Mouse (Mus musculus) lung, embryonic 14.5 days (tissue): ENCODE measurements around the gene Tnfaip8l1. TPM values are rescaled to one million over a fixed set of nuclear protein-coding genes. Genes with fewer than 3 reads are reported as not detected.
A peak's percentile ranks its signal among the peaks of the same experiment; 100 is the strongest.

Experiments
- ATAC-seq: fragments of 200-750 bp; cut with Nextera tagmentation; 2 replicates; pipeline ENCODE4 v1.8.0; 2017; ENCODE audit warnings: mild to moderate bottlenecking, moderate TSS enrichment, moderate library complexity; ENCODE audit not compliant: insufficient read depth
- DNase-seq: peaks from one replicate; pipeline ENCODE4 v3.0.0-alpha.2; 2015
- H3K27ac ChIP-seq: fragments of 300-500 bp; sonication (generic); 2 replicates; pipeline ENCODE4 v1.5.1; 2014; ENCODE audit warnings: low read depth, mild to moderate bottlenecking, moderate library complexity
- H3K27me3 ChIP-seq: fragments of 300-500 bp; sonication (generic); 2 replicates; pipeline ENCODE4 v1.6.1; 2014; ENCODE audit warnings: low read length, control low read depth; ENCODE audit not compliant: insufficient read depth
- H3K36me3 ChIP-seq: fragments of 300-500 bp; sonication (generic); 2 replicates; pipeline ENCODE4 v1.6.1; 2014; ENCODE audit warnings: control low read depth; ENCODE audit not compliant: insufficient read depth
- H3K4me1 ChIP-seq: fragments of 300-500 bp; sonication (generic); 2 replicates; pipeline ENCODE4 v1.6.1; 2014; ENCODE audit warnings: antibody characterized with exemption, control low read depth; ENCODE audit not compliant: insufficient read depth
- H3K4me2 ChIP-seq: fragments of 300-500 bp; sonication (generic); 2 replicates; pipeline ENCODE4 v1.6.1; 2014; ENCODE audit warnings: mild to moderate bottlenecking
- H3K4me3 ChIP-seq: fragments of 300-500 bp; sonication (generic); 2 replicates; pipeline ENCODE4 v1.5.1; 2014; ENCODE audit warnings: low read depth, low read length
- H3K9ac ChIP-seq: fragments of 300-500 bp; sonication (generic); 2 replicates; pipeline ENCODE4 v1.6.1; 2014
- H3K9me3 ChIP-seq: fragments of 300-500 bp; sonication (generic); 2 replicates; pipeline ENCODE4 v1.6.1; 2016; ENCODE audit warnings: low read depth, low read length, control low read depth
- CTCF ChIP-seq: IDR thresholded peaks from 2 replicates; pipeline ENCODE4 v1.5.1; 2016; ENCODE audit warnings: antibody characterized with exemption, low read depth
- WGBS: fragments of 180-500 bp; shearing (Covaris S2); extraction: QIAGEN DNeasy Blood & Tissue Kit; methylation state at CpG from one replicate; pipeline ENCODE4 v1.1.7; 2014; 5-methylcytosine and 5-hydroxymethylcytosine counted together
- polyA plus RNA-seq: library from polyadenylated mRNA; unstranded; fragments of >200 nt; fragmentation: Nextera tagmentation; extraction: Ambion mirVana; gene quantifications from 2 replicates; pipeline ENCODE4 v1.2.1, GENCODE M21; 2014

Tnfaip8l1 gene
- polyA plus RNA-seq, 1 experiment from 2014 or later = 14.5 TPM

DNA sequence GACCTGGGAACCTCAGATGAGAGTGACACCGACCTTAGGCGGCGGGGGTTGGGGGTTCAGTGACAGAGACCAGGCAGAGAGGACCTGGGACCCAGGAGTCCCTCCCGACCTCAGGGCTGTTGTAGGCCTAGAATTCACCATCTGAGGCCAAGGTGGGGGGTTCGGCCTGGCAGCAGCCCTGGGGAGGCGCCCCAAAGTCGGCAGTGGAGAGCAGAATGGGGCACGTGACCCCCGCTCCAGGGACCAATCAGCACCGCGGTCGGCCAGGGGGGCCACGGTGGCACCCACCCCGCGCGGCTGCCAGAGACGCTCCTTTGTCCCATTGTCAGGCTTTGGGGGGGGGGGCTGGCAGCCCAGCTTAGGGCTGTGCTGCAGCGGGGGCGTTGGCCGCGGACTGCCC, 22.9 kb upstream of the Tnfaip8l1 start:
- ATAC-seq (no peak; the same call in 1 of the 2 replicates), DNase-seq (no peak)
- peak overlapping the region; percentile 100 for H3K4me2 ChIP-seq
- 6% methylated on average over 21 of the region's 21 CpGs for WGBS
- H3K27ac ChIP-seq = no peak overlapping the region
- H3K4me3 ChIP-seq = peak overlapping the region; percentile 65
- TF ChIP-seq CTCF = no peak
- H3K9ac ChIP-seq = peak overlapping the region; percentile 36; the same call in 1 of the 2 replicates
- H3K36me3 ChIP-seq = no peaks in the 10 kb centered on the region
- no peaks in the 10 kb centered on the region for H3K9me3 ChIP-seq
- 0 out of 2 replicates have a peak, but pooled peaks cover 2% of the 10 kb centered on the region for H3K4me1 ChIP-seq
- H3K27me3 ChIP-seq = peaks cover 63% of the 10 kb centered on the region

DNA sequence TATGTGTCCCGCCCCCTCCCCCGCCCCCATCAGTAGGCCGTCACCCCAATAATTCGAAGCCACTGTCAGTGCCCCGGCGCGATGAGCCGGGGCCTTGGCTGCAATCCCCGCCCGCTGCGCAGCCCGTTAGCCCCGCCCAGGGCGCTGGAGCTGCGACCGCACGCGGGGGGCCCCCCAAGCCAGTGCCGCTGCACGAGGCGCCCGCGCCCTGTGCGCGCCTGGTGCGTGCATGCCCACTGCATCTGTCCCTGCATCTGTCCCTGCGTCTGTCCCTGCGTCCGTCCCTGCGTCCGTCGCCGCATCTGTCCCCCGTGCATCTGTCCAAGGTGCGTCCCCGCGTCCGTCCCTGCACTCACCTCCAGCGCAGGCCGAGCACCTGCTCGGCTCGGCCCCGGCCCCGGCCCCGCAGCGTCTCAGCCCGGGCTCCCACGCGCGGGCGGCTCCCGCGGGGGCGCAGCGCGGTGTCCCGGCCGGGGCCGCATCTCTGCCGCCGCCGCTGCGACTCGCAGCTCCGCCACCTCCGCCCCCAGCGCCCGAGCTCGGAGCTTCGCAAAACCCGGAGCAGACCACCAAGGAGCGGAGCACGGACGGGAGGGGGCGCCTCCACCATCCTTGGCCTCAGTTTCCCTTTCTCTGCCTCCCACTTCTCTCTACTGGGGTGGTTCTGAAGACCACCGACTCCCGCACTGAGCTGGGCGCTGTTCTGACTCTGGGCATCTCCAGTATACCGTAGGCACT, 22.2 kb upstream of the Tnfaip8l1 start, which contains the start of gene Sema6b:
Sema6b (minus strand) TSS at position 486 of the 738 bp plus-strand sequence.
- Histone ChIP-seq H3K4me1 (no peaks in the 10 kb centered on the region), H3K9ac (peak within 1 kb of the TSS; percentile 36), H3K4me2 (peak within 1 kb of the TSS; percentile 100), H3K36me3 (no peaks in the 10 kb centered on the region), H3K27me3 (peaks cover 68% of the 10 kb centered on the region), H3K27ac (no peak within 1 kb of the TSS), H3K4me3 (peak within 1 kb of the TSS; percentile 65), H3K9me3 (no peaks in the 10 kb centered on the region)
- DNase-seq = peak; percentile 83
- peak; percentile 35 for ATAC-seq
- 1% methylated on average over 79 of the region's 79 CpGs for WGBS
- peak; percentile 24; the same call in 1 of the 2 replicates for TF ChIP-seq CTCF

DNA sequence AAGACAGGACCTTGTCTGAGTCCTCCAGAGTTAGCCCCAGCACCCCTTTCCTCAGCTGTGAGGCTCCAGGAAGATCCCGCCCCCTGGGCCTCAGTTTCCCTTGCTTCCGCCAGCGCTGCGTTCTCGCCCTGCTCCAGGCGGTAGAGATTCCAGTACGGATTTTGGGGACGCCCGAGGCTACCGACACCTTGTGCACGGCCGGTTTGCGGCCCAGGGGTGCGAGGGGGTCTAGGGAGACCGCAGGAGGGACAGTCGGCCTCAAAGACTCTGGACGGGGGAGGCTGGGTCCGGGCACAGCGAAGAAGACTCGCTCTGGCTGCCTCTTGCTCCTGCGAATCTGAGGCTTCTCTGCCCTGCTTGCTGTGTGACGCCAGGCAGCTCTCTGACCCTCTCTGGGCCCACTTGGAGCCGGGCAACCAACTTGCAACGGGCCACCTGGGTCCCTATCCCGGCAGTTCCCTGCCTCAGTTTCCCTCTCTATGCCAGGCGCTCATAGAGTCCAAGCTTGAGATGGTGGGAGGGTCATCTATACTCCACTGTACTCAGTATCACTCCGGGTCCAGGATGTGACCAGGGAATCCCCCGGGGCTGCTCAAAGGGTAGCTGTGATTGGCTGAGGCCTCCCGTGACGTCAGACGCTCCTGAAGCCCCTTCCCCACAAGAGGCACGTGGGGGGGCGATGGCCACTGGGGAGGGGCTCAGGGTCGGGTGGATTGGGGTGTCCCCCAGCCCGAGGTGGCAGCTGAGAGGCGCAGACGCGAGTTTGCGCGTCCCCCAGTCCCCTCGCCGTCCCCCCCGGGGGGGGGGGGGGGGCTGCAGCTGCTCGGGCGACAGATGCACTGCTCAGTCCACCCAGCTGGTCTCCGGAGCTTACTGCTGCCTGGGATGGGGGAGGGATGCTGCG, 20.3 kb upstream of the Tnfaip8l1 start:
- H3K9me3 ChIP-seq = no peaks in the 10 kb centered on the region
- peaks cover 81% of the 10 kb centered on the region for H3K27me3 ChIP-seq
- TF ChIP-seq CTCF = no peak
- no peaks in the 10 kb centered on the region for H3K4me1 ChIP-seq
- peak overlapping the region; percentile 29 for H3K4me3 ChIP-seq
- DNase-seq = peak; percentile 58
- under 1% methylated on average over 44 of the region's 47 CpGs for WGBS
- peak overlapping the region; percentile 36; the same call in 1 of the 2 replicates for H3K9ac ChIP-seq
- peak overlapping the region; percentile 71 for H3K4me2 ChIP-seq
- no peak overlapping the region for H3K27ac ChIP-seq
- peak; percentile 29; the same call in 1 of the 2 replicates for ATAC-seq
- H3K36me3 ChIP-seq = no peaks in the 10 kb centered on the region

- WGBS = 56% methylated on average over 9 of the region's 9 CpGs
- H3K9ac ChIP-seq = no peak overlapping the region
- TF ChIP-seq CTCF = no peak
- ATAC-seq (no peak), DNase-seq (no peak)
- no peak overlapping the region for H3K27ac ChIP-seq
- no peaks in the 10 kb centered on the region for H3K9me3 ChIP-seq
- no peak overlapping the region for H3K4me3 ChIP-seq
- peaks cover 88% of the 10 kb centered on the region for H3K27me3 ChIP-seq
- no peak overlapping the region for H3K4me2 ChIP-seq
- H3K36me3 ChIP-seq = no peaks in the 10 kb centered on the region
- 0 out of 2 replicates have a peak, but pooled peaks cover 5% of the 10 kb centered on the region for H3K4me1 ChIP-seq
Observed at GRCm38 (mm10) chr17:56144546-56144945, 17.7 kb upstream of the Tnfaip8l1 start.

GRCm38 (mm10) chr17:56146131-56146530, 16.1 kb upstream of the Tnfaip8l1 start:
- no peaks in the 10 kb centered on the region for H3K9me3 ChIP-seq
- H3K9ac ChIP-seq = no peak overlapping the region
- 16% methylated on average over 9 of the region's 9 CpGs for WGBS
- DNase-seq = no peak
- H3K36me3 ChIP-seq = no peaks in the 10 kb centered on the region
- no peak overlapping the region for H3K4me3 ChIP-seq
- peaks cover 81% of the 10 kb centered on the region for H3K27me3 ChIP-seq
- H3K4me1 ChIP-seq = 0 out of 2 replicates have a peak, but pooled peaks cover 5% of the 10 kb centered on the region
- no peak for TF ChIP-seq CTCF
- no peak for ATAC-seq
- no peak overlapping the region for H3K27ac ChIP-seq
- H3K4me2 ChIP-seq = no peak overlapping the region

GRCm38 (mm10) chr17:56147420-56147819, 14.9 kb upstream of the Tnfaip8l1 start:
- H3K4me1 ChIP-seq = 0 out of 2 replicates have a peak, but pooled peaks cover 5% of the 10 kb centered on the region
- H3K4me3 ChIP-seq = no peak overlapping the region
- no peak for ATAC-seq
- WGBS = 37% methylated on average over 12 of the region's 12 CpGs
- H3K9me3 ChIP-seq = no peaks in the 10 kb centered on the region
- H3K27me3 ChIP-seq = peaks cover 68% of the 10 kb centered on the region
- no peak for DNase-seq
- no peak overlapping the region for H3K4me2 ChIP-seq
- no peak overlapping the region for H3K27ac ChIP-seq
- TF ChIP-seq CTCF = no peak
- no peak overlapping the region for H3K9ac ChIP-seq
- no peaks in the 10 kb centered on the region for H3K36me3 ChIP-seq
